Mouse (Mus musculus) right cerebral cortex, postnatal 36 days (tissue): ENCODE results near the gene Grasp.

Experiments used
- DNase-seq, 2 experiments: peaks; one replicate each; pipeline ENCODE4 v3.0.0; 2022; ENCODE audit warnings: low spot score in 2 of 2, mixed read lengths in 1 of 2

Gene Grasp

GRCm38 (mm10) chr15:101248029-101248710 is 24.2 kb downstream of the Grasp start:
- no peak for DNase-seq

DNA sequence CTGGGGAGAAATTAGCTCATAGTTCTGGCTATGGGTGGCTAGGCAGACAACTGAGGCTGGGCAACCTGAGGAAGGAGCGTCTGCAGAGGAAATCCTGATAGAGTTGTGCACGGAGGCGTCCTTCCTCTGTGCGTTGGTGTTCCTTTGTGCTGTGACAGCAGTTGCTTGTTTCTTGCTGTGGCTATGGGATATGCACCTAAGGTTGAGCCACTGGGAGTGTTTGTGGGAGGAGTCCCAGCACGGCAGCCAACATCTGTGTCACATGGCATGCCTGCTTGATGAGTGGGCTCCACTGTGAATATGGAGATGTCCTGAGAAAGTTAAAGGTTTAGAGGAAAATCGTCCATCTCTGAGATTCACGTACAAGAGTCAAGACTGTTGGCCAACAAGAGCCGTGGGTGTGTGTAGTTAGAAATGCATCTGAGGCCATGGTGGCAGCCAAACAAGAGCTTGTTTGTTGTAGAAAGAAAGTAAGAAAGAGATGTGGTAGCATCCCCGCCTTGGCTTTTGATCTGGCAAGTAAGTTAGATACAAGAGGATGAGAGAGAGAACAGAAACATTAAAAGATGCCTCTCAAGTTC is 26.3 kb downstream of the Grasp start:
- no peak for DNase-seq

- DNase-seq = no peak
Observed at GRCm38 (mm10) chr15:101251930-101252329, 27.9 kb downstream of the Grasp start.

DNA sequence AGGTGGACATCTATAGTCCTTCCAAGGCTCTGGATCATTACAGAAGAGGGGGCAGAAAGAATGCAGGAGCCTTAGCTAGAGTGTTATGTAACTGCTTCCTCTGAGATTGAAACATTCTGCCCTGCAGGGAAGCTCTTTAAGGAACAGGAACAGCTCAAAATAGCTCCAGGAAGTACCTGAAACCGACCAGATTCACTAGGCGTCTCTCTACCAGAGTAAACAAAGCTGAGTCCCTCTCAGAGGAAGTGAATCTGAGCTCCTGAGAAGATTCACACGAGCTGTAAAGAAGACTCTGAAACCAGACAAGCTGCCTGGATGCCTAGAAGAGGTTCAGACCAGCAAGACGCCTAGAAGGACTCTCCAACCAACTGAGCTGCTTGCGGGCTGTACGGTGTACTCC is 28.6 kb downstream of the Grasp start:
- DNase-seq = no peak

- DNase-seq = no peak
Observed at GRCm38 (mm10) chr15:101253563-101253885, 29.5 kb downstream of the Grasp start.

GRCm38 (mm10) chr15:101253886-101254795 is 30.2 kb downstream of the Grasp start, which contains the start of gene Nr4a1:
Gene Nr4a1 (plus strand): TSS chr15:101254269.
- DNase-seq = peak; percentile 77 to 82

- no peak for DNase-seq
Observed at GRCm38 (mm10) chr15:101255842-101256462, 32.0 kb downstream of the Grasp start.

DNA sequence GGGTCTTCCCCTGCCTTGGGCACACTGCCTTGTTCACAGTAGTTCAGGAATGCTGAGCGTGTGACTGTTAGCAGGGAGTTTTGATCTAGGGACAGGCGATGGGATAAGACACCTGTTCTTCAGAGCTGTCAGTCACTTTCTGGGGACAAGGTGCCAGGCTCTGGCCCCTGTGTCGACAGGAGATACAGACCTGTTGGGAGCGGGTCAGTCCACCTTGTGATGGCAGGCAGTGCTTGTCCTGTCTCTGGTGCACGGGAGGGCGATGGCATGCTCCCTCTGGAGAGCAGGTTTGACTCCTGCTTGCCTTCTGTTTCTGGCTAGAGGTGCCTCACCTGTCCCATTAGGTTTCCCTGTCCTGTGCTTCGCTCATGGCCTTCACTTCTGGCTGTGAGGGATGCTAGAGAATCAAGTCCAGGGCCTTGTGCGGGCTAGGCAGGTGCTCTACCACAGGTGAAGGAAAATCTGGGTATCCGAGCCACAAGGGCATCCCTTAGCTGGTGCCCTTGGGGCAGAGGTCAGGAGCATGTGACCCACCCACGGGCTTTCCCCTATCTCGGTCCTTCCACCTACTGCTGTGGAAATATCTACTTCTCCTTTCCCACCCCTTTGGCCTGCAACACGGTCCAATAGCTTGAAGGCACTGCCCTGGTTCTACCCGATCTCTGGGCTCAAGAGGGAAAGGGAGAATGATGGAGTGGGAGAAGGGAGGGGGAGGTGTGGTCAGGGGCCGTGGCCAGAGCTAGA is 32.6 kb downstream of the Grasp start:
- DNase-seq = no peak

GRCm38 (mm10) chr15:101258420-101258819 is 34.4 kb downstream of the Grasp start:
- no peak for DNase-seq

- no peak for DNase-seq
Observed at GRCm38 (mm10) chr15:101259922-101260321, 35.9 kb downstream of the Grasp start.

DNA sequence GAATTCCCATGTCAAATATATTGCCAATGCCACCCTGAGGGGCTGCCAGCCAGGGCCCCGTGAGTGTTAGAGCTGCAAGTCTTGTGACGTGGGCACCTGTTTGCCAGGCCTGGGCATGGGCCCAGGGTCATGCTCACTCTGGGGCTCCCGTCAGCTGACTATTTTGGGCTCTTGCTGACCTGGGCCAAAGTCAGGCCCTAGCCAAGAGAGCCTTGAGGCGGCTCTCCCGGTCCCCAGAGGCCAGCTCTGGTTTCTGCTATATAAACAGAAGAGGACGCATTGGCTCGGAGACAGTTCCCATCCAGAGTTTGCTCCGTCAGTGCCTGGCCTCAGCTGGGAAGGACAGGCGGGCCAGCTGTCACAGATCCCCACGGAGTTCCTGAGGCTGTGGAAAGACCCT is 36.4 kb downstream of the Grasp start:
- DNase-seq = no peak

DNA sequence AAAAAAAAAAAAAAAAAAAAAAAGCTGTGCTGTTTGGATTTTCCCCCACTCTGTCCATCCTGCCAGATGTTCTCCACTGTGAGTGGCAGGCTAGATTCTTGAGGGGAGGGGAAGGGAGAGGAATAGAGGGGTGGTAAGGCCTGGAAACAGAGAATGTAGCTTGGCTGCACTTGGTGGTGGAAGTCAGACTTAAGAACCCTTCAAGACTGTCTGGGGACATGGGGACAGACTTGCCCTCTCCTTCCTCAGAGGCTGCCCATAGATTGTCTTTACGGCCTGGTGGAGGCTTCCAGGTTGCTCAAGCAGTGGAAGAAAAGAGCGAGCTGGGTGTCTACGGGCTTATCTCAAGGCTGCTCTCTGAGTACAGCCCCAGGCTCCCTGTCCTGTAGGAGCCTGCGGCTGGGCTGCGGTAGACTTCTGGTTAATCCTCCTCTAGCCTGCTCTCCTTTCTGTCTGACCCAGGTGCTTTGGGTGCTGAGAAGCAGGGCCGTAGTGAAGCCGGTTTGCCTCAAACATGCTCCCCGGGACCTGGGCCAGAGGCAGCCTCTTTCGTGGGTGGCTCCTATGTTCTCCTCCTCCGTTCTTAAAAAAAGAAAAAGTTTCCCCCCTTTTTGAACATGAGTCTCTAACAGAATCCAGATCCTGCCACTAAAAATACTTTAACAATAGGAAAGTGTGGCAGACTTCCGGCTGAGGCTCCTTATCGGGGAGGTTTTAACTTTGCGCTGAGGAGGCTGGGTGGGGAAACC is 37.1 kb downstream of the Grasp start:
- DNase-seq = no peak

DNA sequence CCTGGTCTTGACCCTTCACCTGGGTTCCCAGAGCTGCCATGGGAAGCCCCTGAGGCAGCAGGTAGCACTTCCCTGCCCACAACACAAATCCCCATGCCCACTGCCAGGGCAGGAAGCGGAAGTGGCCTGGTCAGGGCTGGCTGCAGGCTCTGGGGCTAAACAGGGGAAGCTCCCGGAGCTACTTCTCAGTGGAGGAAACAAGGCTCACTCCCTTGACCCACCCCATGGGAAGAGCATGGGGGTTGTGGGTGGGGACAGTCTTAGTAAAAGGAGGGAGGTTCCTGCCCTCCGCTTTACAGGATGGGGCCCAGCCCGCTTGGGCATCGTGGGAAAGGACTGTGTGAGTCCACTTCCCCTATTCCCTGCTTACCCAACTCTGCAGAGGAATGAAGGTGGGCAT is 38.5 kb downstream of the Grasp start:
- no peak for DNase-seq

- DNase-seq = peak; percentile 91 to 94
Observed at GRCm38 (mm10) chr15:101266132-101266963, 42.4 kb downstream of the Grasp start.

- no peak for DNase-seq
Observed at GRCm38 (mm10) chr15:101267053-101268032, 43.4 kb downstream of the Grasp start.

DNA sequence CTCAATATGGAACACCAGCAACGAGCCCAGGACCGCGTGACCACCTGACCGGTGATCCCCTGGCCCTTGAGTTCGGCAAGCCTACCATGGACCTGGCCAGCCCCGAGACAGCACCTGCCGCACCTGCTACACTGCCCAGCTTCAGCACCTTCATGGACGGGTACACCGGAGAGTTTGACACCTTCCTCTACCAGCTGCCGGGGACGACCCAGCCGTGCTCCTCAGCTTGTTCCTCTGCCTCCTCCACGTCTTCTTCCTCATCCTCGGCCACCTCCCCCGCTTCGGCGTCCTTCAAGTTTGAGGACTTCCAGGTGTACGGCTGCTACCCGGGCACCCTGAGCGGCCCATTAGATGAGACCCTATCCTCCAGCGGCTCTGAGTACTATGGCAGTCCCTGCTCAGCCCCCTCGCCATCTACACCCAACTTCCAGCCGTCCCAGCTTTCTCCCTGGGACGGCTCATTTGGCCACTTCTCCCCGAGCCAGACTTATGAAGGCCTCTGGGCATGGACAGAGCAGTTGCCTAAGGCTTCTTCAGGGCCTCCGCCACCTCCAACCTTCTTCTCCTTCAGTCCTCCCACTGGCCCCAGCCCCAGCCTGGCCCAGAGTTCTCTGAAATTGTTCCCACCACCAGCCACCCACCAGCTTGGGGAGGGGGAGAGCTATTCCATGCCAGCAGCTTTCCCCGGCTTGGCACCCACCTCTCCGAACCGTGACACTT is 46.3 kb downstream of the Grasp start:
- DNase-seq = no peak

DNA sequence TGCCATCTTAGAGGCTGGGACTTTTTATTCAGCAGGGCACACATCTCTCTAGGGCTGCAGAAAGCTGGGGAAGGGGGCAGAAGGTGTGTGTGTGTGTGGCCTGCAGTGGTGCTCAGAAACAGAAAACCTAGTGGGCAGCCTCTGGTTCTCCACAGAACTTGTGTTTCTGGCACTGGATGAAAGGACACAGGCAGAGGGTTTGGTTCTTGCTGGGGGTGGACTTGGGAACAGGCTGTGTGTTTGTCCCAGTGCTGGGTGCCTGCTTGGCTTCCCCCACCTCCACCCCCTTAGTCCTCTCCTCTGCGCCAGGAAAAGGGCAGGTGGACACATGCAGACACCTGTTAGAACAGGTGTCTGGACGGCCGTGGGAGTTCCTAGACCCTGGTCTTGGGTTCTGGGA is 47.1 kb downstream of the Grasp start:
- DNase-seq = no peak

GRCm38 (mm10) chr15:101271513-101271912 is 47.5 kb downstream of the Grasp start:
- DNase-seq = no peak
